Mouse (Mus musculus): Measurements from ENCODE around the gene Zdhhc14. TPM values are rescaled to one million over a fixed set of nuclear protein-coding genes. Genes with fewer than 3 reads are reported as not detected.

Gene Zdhhc14
- total and polyA plus RNA-seq, 2 experiments from 2014 or later: 0.74 to 5.2 TPM

DNA sequence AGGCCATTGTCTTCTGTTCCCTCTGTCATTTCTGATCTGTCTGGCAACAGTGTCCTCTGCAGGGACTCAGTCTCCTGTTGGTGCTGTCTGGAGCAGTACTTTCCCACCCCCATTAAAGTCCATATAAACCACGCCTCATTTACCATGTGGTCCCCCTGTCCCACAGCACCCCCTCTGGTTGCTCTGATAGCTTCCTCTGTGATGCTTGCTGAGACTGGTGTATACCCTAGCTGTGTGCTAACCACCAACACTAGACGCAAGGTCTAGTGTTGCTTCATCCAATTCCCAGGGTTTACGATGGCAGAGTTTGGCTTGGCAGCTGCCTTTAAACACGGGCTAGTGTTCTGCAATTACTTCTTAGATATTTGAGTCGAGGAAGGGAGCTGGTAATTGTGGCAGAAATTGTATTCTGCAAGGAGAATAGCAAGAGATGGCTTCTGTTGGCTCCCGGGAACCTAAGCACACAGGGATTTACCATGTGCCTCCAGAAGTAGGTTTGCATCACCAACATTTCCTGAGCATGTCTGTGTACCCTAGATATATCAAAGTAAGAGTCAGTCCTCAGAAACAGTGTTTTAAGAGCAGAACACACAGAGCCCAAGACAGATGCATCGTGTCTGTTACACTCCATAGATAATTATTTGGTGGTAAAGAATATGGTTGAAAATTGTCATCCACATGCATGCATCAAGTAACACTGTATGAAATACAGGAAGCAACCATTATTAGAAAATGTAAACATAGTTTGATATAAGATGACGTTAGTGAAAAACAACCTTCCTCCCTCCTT lies 198.6 kb downstream of the Zdhhc14 start:
- H3K4me3 ChIP-seq (ENCODE audit: low read depth, low read length): no peak overlapping the region
- DNase-seq (ENCODE audit: low spot score) (no peak), ATAC-seq (ENCODE audit: insufficient read depth, low read depth) (no peak)
- no peaks in the 10 kb centered on the region for H3K4me1 ChIP-seq (ENCODE audit: control insufficient read depth, insufficient read depth)
- no peak overlapping the region for H3K4me2 ChIP-seq (ENCODE audit: low read depth, low read length)
- no peak overlapping the region for H3K27ac ChIP-seq (ENCODE audit: low read depth)
- H3K9me3 ChIP-seq (replicated peaks; ENCODE audit: control insufficient read depth, low read length): no peaks in the 10 kb centered on the region
- 75% methylated on average over 8 of the region's 8 CpGs for WGBS
- no peaks in the 10 kb centered on the region for H3K36me3 ChIP-seq (replicated peaks; ENCODE audit: control insufficient read depth, insufficient read depth, low read length)
- TF ChIP-seq CTCF (IDR thresholded peaks at IDR 0.05; ENCODE audit: low read depth): 0 out of 2 replicates have a peak, but pooled peaks have one; percentile 11
- TF ChIP-seq EP300 (IDR thresholded peaks at IDR 0.05; ENCODE audit: low read depth): no peak
- H3K9ac ChIP-seq (replicated peaks; ENCODE audit: low read depth, low read length): no peak overlapping the region
- no peaks in the 10 kb centered on the region for H3K27me3 ChIP-seq (ENCODE audit: control insufficient read depth, insufficient read depth, low read length)

DNA sequence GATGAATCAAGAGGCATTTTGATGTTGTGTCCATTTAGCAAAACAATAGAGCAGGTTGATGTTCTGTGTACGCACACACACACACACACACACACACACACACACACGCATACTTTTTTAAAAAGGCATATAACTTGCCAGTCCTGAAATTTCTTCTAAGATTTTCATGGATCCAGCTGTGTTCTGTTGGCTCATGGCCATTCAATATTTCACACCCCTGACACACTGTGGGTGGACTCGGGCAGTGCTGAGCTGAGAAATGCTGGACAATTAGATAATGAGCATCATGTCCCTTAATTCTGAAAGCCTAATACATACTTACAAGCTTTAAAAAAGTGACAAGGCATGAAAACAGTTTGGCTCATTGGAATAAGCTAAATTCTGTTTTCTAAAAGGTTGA lies 200.3 kb downstream of the Zdhhc14 start:
- H3K9ac ChIP-seq (replicated peaks; ENCODE audit: low read depth, low read length): no peak overlapping the region
- ATAC-seq (ENCODE audit: insufficient read depth, low read depth): no peak
- H3K4me3 ChIP-seq (ENCODE audit: low read depth, low read length): no peak overlapping the region
- no peak overlapping the region for H3K4me2 ChIP-seq (ENCODE audit: low read depth, low read length)
- TF ChIP-seq CTCF (IDR thresholded peaks at IDR 0.05; ENCODE audit: low read depth): no peak
- TF ChIP-seq EP300 (IDR thresholded peaks at IDR 0.05; ENCODE audit: low read depth): no peak
- H3K9me3 ChIP-seq (replicated peaks; ENCODE audit: control insufficient read depth, low read length): no peaks in the 10 kb centered on the region
- no peaks in the 10 kb centered on the region for H3K27me3 ChIP-seq (ENCODE audit: control insufficient read depth, insufficient read depth, low read length)
- H3K36me3 ChIP-seq (replicated peaks; ENCODE audit: control insufficient read depth, insufficient read depth, low read length): no peaks in the 10 kb centered on the region
- WGBS: 62% methylated on average over 3 of the region's 3 CpGs
- no peak overlapping the region for H3K27ac ChIP-seq (ENCODE audit: low read depth)
- no peaks in the 10 kb centered on the region for H3K4me1 ChIP-seq (ENCODE audit: control insufficient read depth, insufficient read depth)
- no peak for DNase-seq (ENCODE audit: low spot score)

DNA sequence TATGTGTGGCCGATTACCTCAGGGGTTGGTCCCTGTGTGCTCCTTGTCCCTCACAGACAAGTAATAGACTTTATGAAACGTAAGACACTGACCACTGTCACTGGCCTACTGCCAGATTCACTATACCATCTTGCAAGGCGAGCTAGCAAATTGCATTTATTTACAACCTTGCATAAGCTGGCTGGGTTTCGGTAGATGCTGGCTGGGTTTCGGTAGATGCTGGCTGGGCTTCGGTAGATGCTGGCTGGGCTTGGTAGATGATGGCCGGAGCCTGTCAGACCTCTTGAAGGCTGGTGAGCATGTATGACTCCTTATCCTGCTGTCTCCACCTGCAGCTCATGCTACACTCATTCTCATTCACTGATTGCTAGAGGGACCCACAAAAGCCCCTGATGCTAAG lies 200.9 kb downstream of the Zdhhc14 start:
- TF ChIP-seq EP300 (IDR thresholded peaks at IDR 0.05; ENCODE audit: low read depth): no peak
- TF ChIP-seq CTCF (IDR thresholded peaks at IDR 0.05; ENCODE audit: low read depth): no peak
- Histone ChIP-seq H3K9me3 (replicated peaks; ENCODE audit: control insufficient read depth, low read length) (no peaks in the 10 kb centered on the region), H3K4me1 (ENCODE audit: control insufficient read depth, insufficient read depth) (no peaks in the 10 kb centered on the region), H3K4me3 (ENCODE audit: low read depth, low read length) (no peak overlapping the region), H3K9ac (replicated peaks; ENCODE audit: low read depth, low read length) (no peak overlapping the region), H3K36me3 (replicated peaks; ENCODE audit: control insufficient read depth, insufficient read depth, low read length) (no peaks in the 10 kb centered on the region), H3K27me3 (ENCODE audit: control insufficient read depth, insufficient read depth, low read length) (no peaks in the 10 kb centered on the region), H3K27ac (ENCODE audit: low read depth) (no peak overlapping the region), H3K4me2 (ENCODE audit: low read depth, low read length) (no peak overlapping the region)
- DNase-seq (ENCODE audit: low spot score) (no peak), ATAC-seq (ENCODE audit: insufficient read depth, low read depth) (no peak)
- WGBS: 64% methylated on average over 7 of the region's 7 CpGs

- ATAC-seq (ENCODE audit: insufficient read depth, low read depth) (no peak; the same call in 1 of the 2 replicates), DNase-seq (ENCODE audit: low spot score) (peak; percentile 9)
- H3K27me3 ChIP-seq (ENCODE audit: control insufficient read depth, insufficient read depth, low read length): no peaks in the 10 kb centered on the region
- H3K4me3 ChIP-seq (ENCODE audit: low read depth, low read length): no peak overlapping the region
- H3K4me1 ChIP-seq (ENCODE audit: control insufficient read depth, insufficient read depth): no peaks in the 10 kb centered on the region
- H3K4me2 ChIP-seq (ENCODE audit: low read depth, low read length): no peak overlapping the region
- no peaks in the 10 kb centered on the region for H3K36me3 ChIP-seq (replicated peaks; ENCODE audit: control insufficient read depth, insufficient read depth, low read length)
- no peak overlapping the region for H3K9ac ChIP-seq (replicated peaks; ENCODE audit: low read depth, low read length)
- TF ChIP-seq EP300 (IDR thresholded peaks at IDR 0.05; ENCODE audit: low read depth): no peak
- no peak for TF ChIP-seq CTCF (IDR thresholded peaks at IDR 0.05; ENCODE audit: low read depth)
- H3K9me3 ChIP-seq (replicated peaks; ENCODE audit: control insufficient read depth, low read length): no peaks in the 10 kb centered on the region
- WGBS: 54% methylated on average over 7 of the region's 7 CpGs
- H3K27ac ChIP-seq (ENCODE audit: low read depth): no peak overlapping the region
Observed at GRCm38 (mm10) chr17:5698447-5699096, 206.2 kb downstream of the Zdhhc14 start.

- no peaks in the 10 kb centered on the region for H3K27me3 ChIP-seq (ENCODE audit: control insufficient read depth, insufficient read depth, low read length)
- no peak overlapping the region for H3K4me3 ChIP-seq (ENCODE audit: low read depth, low read length)
- H3K9ac ChIP-seq (replicated peaks; ENCODE audit: low read depth, low read length): no peak overlapping the region
- ATAC-seq (ENCODE audit: insufficient read depth, low read depth) (no peak), DNase-seq (ENCODE audit: low spot score) (no peak)
- no peak overlapping the region for H3K4me2 ChIP-seq (ENCODE audit: low read depth, low read length)
- no peak for TF ChIP-seq EP300 (IDR thresholded peaks at IDR 0.05; ENCODE audit: low read depth)
- TF ChIP-seq CTCF (IDR thresholded peaks at IDR 0.05; ENCODE audit: low read depth): no peak
- H3K4me1 ChIP-seq (ENCODE audit: control insufficient read depth, insufficient read depth): no peaks in the 10 kb centered on the region
- H3K27ac ChIP-seq (ENCODE audit: low read depth): no peak overlapping the region
- H3K36me3 ChIP-seq (replicated peaks; ENCODE audit: control insufficient read depth, insufficient read depth, low read length): no peaks in the 10 kb centered on the region
- 50% methylated on average over 7 of the region's 7 CpGs for WGBS
- H3K9me3 ChIP-seq (replicated peaks; ENCODE audit: control insufficient read depth, low read length): no peaks in the 10 kb centered on the region
Observed at GRCm38 (mm10) chr17:5710320-5711104, 218.2 kb downstream of the Zdhhc14 start.
